Mouse (Mus musculus) megakaryocyte, embryonic 14.5 days (primary cell): ENCODE results near the gene Sh3bp4.

Experiments used
- FLI1 ChIP-seq: IDR thresholded peaks from 2 replicates; pipeline ENCODE4 v1.6.1; 2012; ENCODE audit warnings: low read length, inconsistent platforms, mixed read lengths
- GATA1 ChIP-seq: IDR thresholded peaks from 3 replicates; pipeline ENCODE4 v1.6.1; 2012; ENCODE audit warnings: mixed read lengths, low read length, inconsistent platforms, borderline replicate concordance

- TF ChIP-seq GATA1 = no peak
- TF ChIP-seq FLI1 = no peak
Observed at GRCm38 (mm10) chr1:89081371-89081770, 11.2 kb downstream of the Sh3bp4 start.
